13 mouse cellular contexts compared by ENCODE assay signal in the genomic region with DNA sequence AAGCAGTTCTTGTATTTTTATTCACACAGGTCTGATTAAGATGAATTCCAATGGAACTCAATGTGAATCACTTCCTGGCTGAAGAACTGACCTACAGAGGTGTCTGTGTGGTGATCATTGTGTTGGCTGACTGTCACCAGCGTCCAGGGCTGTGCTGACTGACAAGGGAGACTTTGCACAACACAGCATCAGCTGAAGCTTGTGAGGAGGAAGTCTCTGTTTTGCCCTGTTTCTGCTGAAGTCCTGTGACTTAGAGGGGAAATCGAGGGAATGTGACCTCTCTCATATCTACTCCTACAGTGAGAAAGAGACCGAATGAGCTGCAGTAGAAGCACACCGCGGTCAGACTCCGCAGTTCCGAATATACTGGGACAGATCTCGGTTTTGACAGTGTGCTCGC. TPM values are rescaled to one million over a fixed set of nuclear protein-coding genes. Genes with fewer than 3 reads are reported as not detected.
"Had no signal": no experiment of that assay in that cellular context is flagged by ENCODE, and none has a peak within 500 bp of the region (broad histone marks: within the 10 kb centered on the region; RNA-seq: fewer than 3 reads in every experiment).

No protein-coding gene starts in this region.

RNA-seq across cellular contexts. Expression of gene Lyz1, which starts 14.9 kb away (rescaled TPM):
- polyA plus RNA-seq: kidney, embryonic 15.5 days; limb, embryonic 12.5 days; liver, embryonic 11.5 days; midbrain, embryonic 10.5 days; midbrain, embryonic 13.5 days; midbrain, embryonic 16.5 days; neural tube, embryonic 11.5 days; neural tube, embryonic 14.5 days; stomach, embryonic 14.5 days had no signal

RNA-seq across cellular contexts. Expression of gene 9530003J23Rik, which starts 39.3 kb away (rescaled TPM):
- polyA plus RNA-seq: kidney, embryonic 15.5 days; limb, embryonic 12.5 days; limb, embryonic 15.5 days; liver, embryonic 11.5 days; liver, embryonic 14.5 days; midbrain, embryonic 10.5 days; midbrain, embryonic 13.5 days; midbrain, embryonic 16.5 days; neural tube, embryonic 11.5 days; neural tube, embryonic 14.5 days; stomach, embryonic 14.5 days; stomach, postnatal 0 days; thymus, adult 2 months had no signal
